Mouse (Mus musculus): ENCODE data around the gene Tuba1a.

The Tuba1a gene

GRCm38 (mm10) chr15:98985240-98985981 lies 31.9 kb upstream of the Tuba1a start:
- DNase-seq, result peak; percentile 86

GRCm38 (mm10) chr15:98984681-98985080 lies 31.2 kb upstream of the Tuba1a start:
- DNase-seq, result no peak

- peak; percentile 97 for DNase-seq
These were observed 30.1 kb upstream of the Tuba1a start for GRCm38 (mm10) chr15:98983431-98984081.

GRCm38 (mm10) chr15:98982100-98982499 lies 28.6 kb upstream of the Tuba1a start:
- no peak for DNase-seq

GRCm38 (mm10) chr15:98980012-98980614 lies 26.6 kb upstream of the Tuba1a start:
- no peak for DNase-seq

GRCm38 (mm10) chr15:98978409-98979172 lies 25.1 kb upstream of the Tuba1a start:
- DNase-seq, result peak; percentile 66

GRCm38 (mm10) chr15:98977759-98978408 lies 24.4 kb upstream of the Tuba1a start:
- DNase-seq, result peak; percentile 84

- no peak for DNase-seq
These were observed 23.6 kb upstream of the Tuba1a start for GRCm38 (mm10) chr15:98976763-98977758.

GRCm38 (mm10) chr15:98973015-98973614 lies 19.6 kb upstream of the Tuba1a start:
- no peak for DNase-seq

- DNase-seq, result peak; percentile 71
These were observed 18.2 kb upstream of the Tuba1a start for GRCm38 (mm10) chr15:98971576-98972320.

- DNase-seq, result peak; percentile 85
These were observed 17.6 kb upstream of the Tuba1a start for GRCm38 (mm10) chr15:98971111-98971510.

- peak; percentile 83 for DNase-seq
These were observed 16.0 kb upstream of the Tuba1a start for GRCm38 (mm10) chr15:98969372-98970101.

GRCm38 (mm10) chr15:98968701-98969371 lies 15.3 kb upstream of the Tuba1a start:
- peak; percentile 96 for DNase-seq

GRCm38 (mm10) chr15:98959531-98959930 lies 6.0 kb upstream of the Tuba1a start:
- no peak for DNase-seq

GRCm38 (mm10) chr15:98958901-98959420 lies 5.5 kb upstream of the Tuba1a start:
- DNase-seq, result no peak

GRCm38 (mm10) chr15:98957475-98957874 lies 4.0 kb upstream of the Tuba1a start:
- no peak for DNase-seq

- no peak for DNase-seq
These were observed 2.5 kb upstream of the Tuba1a start for GRCm38 (mm10) chr15:98956000-98956399.

GRCm38 (mm10) chr15:98955324-98955723 lies 1.8 kb upstream of the Tuba1a start:
- DNase-seq, result no peak
